Mouse (Mus musculus) hindbrain, postnatal 0 days (tissue): ENCODE results near the gene Slc2a8. TPM values are rescaled to one million over a fixed set of nuclear protein-coding genes. Genes with fewer than 3 reads are reported as not detected.
"Not testable (repeated sequence)": the region's sequence is repeated elsewhere in the genome, so short reads cannot be mapped to it uniquely, and the experiment has no call there.

Experiments used
- ATAC-seq: fragments of 200-750 bp; cut with Nextera tagmentation; 2 replicates; pipeline ENCODE4 v1.8.0; 2017; ENCODE audit warnings: mild to moderate bottlenecking, moderate TSS enrichment, moderate library complexity
- DNase-seq: peaks from one replicate; pipeline ENCODE4 v3.0.0-alpha.2; 2015; ENCODE audit warnings: low spot score
- H3K27ac ChIP-seq: fragments of 300-500 bp; sonication (generic); 2 replicates; pipeline ENCODE4 v1.5.1; 2014; ENCODE audit warnings: mild to moderate bottlenecking
- H3K27me3 ChIP-seq: fragments of 300-500 bp; sonication (generic); 2 replicates; pipeline ENCODE4 v1.6.1; 2014; ENCODE audit warnings: low read length, mixed read lengths; ENCODE audit not compliant: insufficient read depth
- H3K36me3 ChIP-seq: fragments of 300-500 bp; sonication (generic); 2 replicates; pipeline ENCODE4 v1.6.1; 2014; ENCODE audit warnings: low read length, mixed read lengths; ENCODE audit not compliant: insufficient read depth
- H3K4me1 ChIP-seq: fragments of 300-500 bp; sonication (generic); 2 replicates; pipeline ENCODE4 v1.6.1; 2014; ENCODE audit warnings: antibody characterized with exemption, low read length, mixed read lengths; ENCODE audit not compliant: insufficient read depth
- H3K4me2 ChIP-seq: fragments of 300-500 bp; sonication (generic); 2 replicates; pipeline ENCODE4 v1.6.1; 2014; ENCODE audit warnings: low read depth, mild to moderate bottlenecking, low read length, moderate library complexity, mixed read lengths
- H3K4me3 ChIP-seq: fragments of 300-500 bp; sonication (generic); 2 replicates; pipeline ENCODE4 v1.5.1; 2014; ENCODE audit warnings: low read length
- H3K9ac ChIP-seq: fragments of 300-500 bp; sonication (generic); replicated peaks from 2 replicates; pipeline ENCODE4 v1.6.1; 2014; ENCODE audit warnings: mild to moderate bottlenecking, low read length, moderate library complexity, mixed read lengths
- H3K9me3 ChIP-seq: fragments of 300-500 bp; sonication (generic); 2 replicates; pipeline ENCODE4 v1.6.1; 2016; ENCODE audit warnings: low read length, mixed read lengths
- CTCF ChIP-seq: IDR thresholded peaks from 2 replicates; pipeline ENCODE4 v1.5.1; 2016; ENCODE audit warnings: antibody characterized with exemption, control low read depth, low read depth
- WGBS: fragments of 180-500 bp; shearing (Covaris S2); extraction: QIAGEN DNeasy Blood & Tissue Kit; methylation state at CpG from one replicate; pipeline ENCODE4 v1.1.7; 2014; 5-methylcytosine and 5-hydroxymethylcytosine counted together
- polyA plus RNA-seq: library from polyadenylated mRNA; unstranded; fragments of >200 nt; fragmentation: Nextera tagmentation; extraction: Ambion mirVana; gene quantifications from 2 replicates; pipeline ENCODE4 v1.2.1, GENCODE M21; 2015
- total RNA-seq: library from RNA; depleted of rRNA; stranded (reverse); fragments of >200 nt; gene quantifications from 2 replicates; pipeline ENCODE4 v1.2.3, GENCODE M21; 2014

Slc2a8 gene
- total and polyA plus RNA-seq, 2 experiments from 2014 or later, result 33.4 to 41.2 TPM

DNA sequence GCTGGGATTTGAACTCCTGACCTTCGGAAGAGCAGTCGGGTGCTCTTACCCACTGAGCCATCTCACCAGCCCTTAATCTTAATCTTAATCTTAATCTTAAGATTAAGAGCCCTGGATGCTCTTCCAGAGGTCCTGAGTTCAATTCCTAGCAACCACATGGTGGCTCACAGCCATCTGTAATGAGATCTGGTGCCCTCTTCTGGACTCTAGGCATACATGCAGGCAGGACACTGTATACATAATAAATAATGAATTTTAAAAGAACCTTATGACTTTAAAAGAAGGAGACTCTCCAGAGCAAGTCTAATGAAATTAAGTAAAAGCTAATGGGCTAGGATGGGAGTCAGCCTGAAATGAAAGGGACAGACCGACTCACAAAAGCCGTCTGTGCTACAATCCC is 27.2 kb upstream of the Slc2a8 start:
- not testable (repeated sequence) for DNase-seq, ATAC-seq, H3K4me2 ChIP-seq, H3K9ac ChIP-seq, H3K4me1 ChIP-seq, H3K9me3 ChIP-seq, H3K27ac ChIP-seq, H3K27me3 ChIP-seq, H3K4me3 ChIP-seq
- WGBS, result 94% methylated on average over 4 of the region's 4 CpGs
- peak; percentile 42 for TF ChIP-seq CTCF
- H3K36me3 ChIP-seq, result peaks cover 15% of the 10 kb centered on the region

DNA sequence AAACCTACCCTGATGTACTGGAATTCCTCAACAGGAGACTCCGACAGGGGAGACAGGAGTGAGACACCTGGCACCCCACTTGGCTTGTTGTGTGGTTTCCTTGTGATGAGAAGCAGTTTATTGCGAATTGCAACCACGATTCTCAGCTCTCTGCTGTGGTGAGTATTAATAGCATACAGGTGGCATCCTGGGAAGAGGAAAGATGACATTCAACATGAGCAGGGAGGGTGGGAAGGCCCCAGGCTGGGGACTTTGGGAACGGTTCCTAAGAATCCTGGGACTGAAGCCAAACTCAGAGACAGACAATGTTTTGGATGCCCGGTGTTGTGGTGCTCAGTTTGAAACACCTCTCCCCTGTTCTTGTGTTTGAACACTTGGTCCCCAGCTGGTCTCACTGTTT is 23.2 kb upstream of the Slc2a8 start:
- Histone ChIP-seq H3K4me3 (no peak overlapping the region), H3K9ac (no peak overlapping the region), H3K36me3 (peaks cover 21% of the 10 kb centered on the region), H3K4me2 (no peak overlapping the region), H3K9me3 (no peaks in the 10 kb centered on the region), H3K27me3 (no peaks in the 10 kb centered on the region), H3K4me1 (no peaks in the 10 kb centered on the region), H3K27ac (no peak overlapping the region)
- no peak for TF ChIP-seq CTCF
- no peak for ATAC-seq
- WGBS, result 45% methylated on average over 5 of the region's 5 CpGs
- no peak for DNase-seq

DNA sequence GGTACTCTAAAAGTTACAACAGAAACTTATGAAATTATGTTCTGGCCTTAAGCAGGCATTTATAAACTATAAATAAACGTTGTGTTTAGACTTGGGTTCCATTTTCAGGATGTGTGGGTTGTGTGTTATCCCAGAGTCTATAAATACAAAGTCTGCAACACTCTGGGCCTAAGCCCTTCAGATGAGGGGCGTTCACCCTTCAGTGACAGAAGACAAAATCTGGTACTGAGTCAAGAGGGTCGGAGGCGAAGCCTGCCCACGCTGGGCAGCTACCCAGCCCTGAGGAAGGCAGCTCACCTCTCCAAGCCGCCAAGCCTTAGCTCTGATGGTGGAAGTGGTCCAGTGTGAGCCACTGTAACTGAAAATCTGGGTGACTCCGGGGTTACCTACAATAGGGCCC is 20.3 kb upstream of the Slc2a8 start:
- Histone ChIP-seq H3K9me3 (no peaks in the 10 kb centered on the region), H3K27me3 (no peaks in the 10 kb centered on the region), H3K36me3 (peaks cover 21% of the 10 kb centered on the region), H3K27ac (no peak overlapping the region), H3K9ac (no peak overlapping the region), H3K4me1 (no peaks in the 10 kb centered on the region), H3K4me2 (no peak overlapping the region), H3K4me3 (no peak overlapping the region)
- ATAC-seq (no peak), DNase-seq (no peak)
- WGBS, result 90% methylated on average over 7 of the region's 7 CpGs
- TF ChIP-seq CTCF, result no peak

DNA sequence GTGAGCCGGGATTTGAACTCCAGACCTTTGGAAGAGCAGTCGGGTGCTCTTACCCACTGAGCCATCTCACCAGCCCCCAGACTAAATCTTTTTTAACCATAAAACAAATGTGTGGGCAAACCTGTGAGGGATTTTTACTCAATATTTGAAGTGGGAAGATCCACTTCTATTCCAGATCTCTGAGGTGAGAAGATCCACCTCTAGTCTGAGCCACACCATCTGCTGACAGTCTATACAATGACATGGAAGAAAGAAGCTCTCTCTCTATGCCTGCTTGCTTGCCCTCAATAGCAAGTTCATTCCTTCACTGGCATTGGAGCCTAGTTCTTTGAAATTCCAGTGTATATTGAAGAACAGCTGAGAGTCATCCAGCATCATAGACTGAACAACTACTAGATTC is 17.9 kb upstream of the Slc2a8 start:
- no peaks in the 10 kb centered on the region for H3K27me3 ChIP-seq
- 94% methylated on average over 2 of the region's 2 CpGs for WGBS
- H3K4me3 ChIP-seq, result no peak overlapping the region
- H3K4me2 ChIP-seq, result no peak overlapping the region
- H3K9me3 ChIP-seq, result no peaks in the 10 kb centered on the region
- no peak for ATAC-seq
- H3K9ac ChIP-seq, result no peak overlapping the region
- no peaks in the 10 kb centered on the region for H3K4me1 ChIP-seq
- DNase-seq, result no peak
- 0 out of 2 replicates have a peak, but pooled peaks cover 6% of the 10 kb centered on the region for H3K36me3 ChIP-seq
- no peak for TF ChIP-seq CTCF
- H3K27ac ChIP-seq, result no peak overlapping the region

DNA sequence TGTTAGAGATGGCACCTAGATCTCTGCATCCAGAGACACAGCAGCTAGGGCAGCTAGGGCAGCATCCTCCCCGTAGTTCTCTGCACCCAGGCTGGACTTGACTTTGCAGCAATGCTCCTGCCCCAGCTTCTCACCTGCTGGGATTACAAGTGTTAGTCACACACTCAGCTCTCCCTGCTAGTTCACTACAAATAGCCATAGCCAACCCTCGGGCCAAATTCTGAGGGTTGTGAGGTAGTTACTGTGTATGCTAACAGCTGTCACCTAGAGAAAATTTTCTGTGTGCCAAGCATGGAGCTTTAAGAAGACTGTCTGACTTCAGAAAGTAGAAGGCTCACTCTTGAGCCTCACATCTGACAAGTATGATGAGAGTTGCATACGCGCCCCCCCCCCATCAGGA is 15.9 kb upstream of the Slc2a8 start:
- H3K4me1 ChIP-seq, result no peaks in the 10 kb centered on the region
- DNase-seq (no peak), ATAC-seq (no peak)
- no peak overlapping the region for H3K9ac ChIP-seq
- H3K27ac ChIP-seq, result no peak overlapping the region
- TF ChIP-seq CTCF, result no peak
- H3K4me2 ChIP-seq, result no peak overlapping the region
- no peaks in the 10 kb centered on the region for H3K9me3 ChIP-seq
- peaks cover 4% of the 10 kb centered on the region; the same call in 1 of the 2 replicates for H3K36me3 ChIP-seq
- WGBS, result 73% methylated on average over 4 of the region's 4 CpGs
- no peaks in the 10 kb centered on the region for H3K27me3 ChIP-seq
- no peak overlapping the region for H3K4me3 ChIP-seq

DNA sequence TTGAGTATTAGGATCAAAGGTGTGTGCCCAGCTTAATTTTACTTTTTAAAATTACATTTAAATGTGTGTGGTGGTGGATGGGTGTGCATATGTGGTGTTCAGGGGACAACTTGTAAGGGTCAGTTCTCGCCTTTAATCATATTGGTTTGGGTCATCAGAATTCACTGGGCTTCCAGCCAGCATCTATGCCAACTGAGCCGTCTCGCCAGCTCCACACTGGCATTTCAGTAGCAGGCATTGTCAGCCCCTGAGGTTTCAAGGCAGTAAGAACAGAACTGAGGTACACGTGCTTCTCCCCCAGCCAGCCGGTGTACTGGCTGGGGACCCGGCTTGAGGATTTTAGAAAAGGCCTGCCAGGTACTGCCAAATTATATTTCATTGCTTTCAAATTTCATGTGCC is 15.2 kb upstream of the Slc2a8 start:
- DNase-seq, result peak; percentile 46
- no peaks in the 10 kb centered on the region for H3K27me3 ChIP-seq
- H3K4me1 ChIP-seq, result no peaks in the 10 kb centered on the region
- no peak for TF ChIP-seq CTCF
- ATAC-seq, result no peak
- 34% methylated on average over 6 of the region's 6 CpGs for WGBS
- H3K9me3 ChIP-seq, result no peaks in the 10 kb centered on the region
- H3K9ac ChIP-seq, result no peak overlapping the region
- H3K36me3 ChIP-seq, result peaks cover 4% of the 10 kb centered on the region; the same call in 1 of the 2 replicates
- no peak overlapping the region for H3K4me2 ChIP-seq
- no peak overlapping the region for H3K4me3 ChIP-seq
- no peak overlapping the region for H3K27ac ChIP-seq

DNA sequence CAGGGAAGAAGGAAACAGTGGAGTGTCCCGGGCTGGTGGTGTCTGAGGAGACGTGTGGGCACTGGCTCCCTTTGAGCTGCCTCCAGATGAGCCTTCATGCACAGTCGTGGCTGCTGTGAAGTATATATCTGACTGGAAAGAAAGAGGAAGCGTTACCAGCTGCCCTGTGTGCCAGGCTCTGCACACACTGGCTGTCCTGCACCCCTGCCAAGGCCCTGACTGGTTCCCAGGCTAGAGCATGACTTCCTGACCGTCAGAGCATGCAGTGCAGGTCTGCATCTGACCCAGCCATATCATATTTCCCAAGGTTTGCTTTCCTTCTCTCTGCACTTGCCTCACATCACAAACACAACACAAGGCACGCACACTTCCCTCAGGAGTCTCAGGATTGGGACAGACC is 10.2 kb upstream of the Slc2a8 start:
- 73% methylated on average over 6 of the region's 6 CpGs for WGBS
- ATAC-seq (no peak), DNase-seq (no peak)
- no peak overlapping the region for H3K27ac ChIP-seq
- no peak for TF ChIP-seq CTCF
- H3K27me3 ChIP-seq, result no peaks in the 10 kb centered on the region
- H3K36me3 ChIP-seq, result peaks cover 7% of the 10 kb centered on the region; the same call in 1 of the 2 replicates
- no peak overlapping the region for H3K4me3 ChIP-seq
- no peaks in the 10 kb centered on the region for H3K9me3 ChIP-seq
- H3K9ac ChIP-seq, result no peak overlapping the region
- no peak overlapping the region for H3K4me2 ChIP-seq
- no peaks in the 10 kb centered on the region for H3K4me1 ChIP-seq
